Mouse (Mus musculus): ENCODE measurements around the gene Fcer1g.
A peak's percentile ranks its signal among the peaks of the same experiment; 100 is the strongest.

Gene Fcer1g

DNA sequence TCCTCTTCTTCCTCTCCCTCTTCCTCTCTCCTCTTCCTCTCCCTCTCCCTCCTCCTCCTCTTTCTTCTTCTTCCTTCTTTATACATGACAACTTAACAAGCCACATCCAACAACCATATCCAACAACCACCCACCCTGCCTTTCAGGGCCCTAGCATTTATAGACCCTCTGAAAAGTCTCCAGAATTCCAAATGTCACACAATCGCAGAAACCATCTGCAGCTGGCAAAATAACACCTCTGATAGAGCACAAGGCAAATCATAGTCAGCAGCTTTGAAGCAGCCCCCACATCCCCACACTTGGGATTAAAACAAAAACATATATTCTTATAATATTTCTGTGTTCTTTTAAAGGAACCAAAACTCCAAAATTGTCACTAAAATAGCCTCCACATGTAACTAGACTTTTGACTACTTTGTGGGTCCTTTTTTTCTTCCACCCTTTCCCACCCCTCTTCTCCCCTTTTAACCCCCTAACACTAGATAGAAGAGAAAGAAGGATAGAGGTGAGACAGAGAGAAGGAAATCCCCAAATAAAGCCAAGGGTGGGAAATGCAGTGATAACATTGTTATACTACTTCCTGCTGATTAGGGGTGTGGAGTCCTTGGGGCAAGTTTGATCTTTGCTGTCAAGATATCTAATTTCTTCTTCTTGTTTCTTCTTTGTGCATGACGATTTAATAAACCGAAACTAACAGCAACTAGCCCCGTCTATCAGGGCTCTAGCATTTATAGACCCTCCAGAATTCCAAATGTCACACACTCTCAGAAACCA lies 32.0 kb upstream of the Fcer1g start:
- no peak for DNase-seq

DNA sequence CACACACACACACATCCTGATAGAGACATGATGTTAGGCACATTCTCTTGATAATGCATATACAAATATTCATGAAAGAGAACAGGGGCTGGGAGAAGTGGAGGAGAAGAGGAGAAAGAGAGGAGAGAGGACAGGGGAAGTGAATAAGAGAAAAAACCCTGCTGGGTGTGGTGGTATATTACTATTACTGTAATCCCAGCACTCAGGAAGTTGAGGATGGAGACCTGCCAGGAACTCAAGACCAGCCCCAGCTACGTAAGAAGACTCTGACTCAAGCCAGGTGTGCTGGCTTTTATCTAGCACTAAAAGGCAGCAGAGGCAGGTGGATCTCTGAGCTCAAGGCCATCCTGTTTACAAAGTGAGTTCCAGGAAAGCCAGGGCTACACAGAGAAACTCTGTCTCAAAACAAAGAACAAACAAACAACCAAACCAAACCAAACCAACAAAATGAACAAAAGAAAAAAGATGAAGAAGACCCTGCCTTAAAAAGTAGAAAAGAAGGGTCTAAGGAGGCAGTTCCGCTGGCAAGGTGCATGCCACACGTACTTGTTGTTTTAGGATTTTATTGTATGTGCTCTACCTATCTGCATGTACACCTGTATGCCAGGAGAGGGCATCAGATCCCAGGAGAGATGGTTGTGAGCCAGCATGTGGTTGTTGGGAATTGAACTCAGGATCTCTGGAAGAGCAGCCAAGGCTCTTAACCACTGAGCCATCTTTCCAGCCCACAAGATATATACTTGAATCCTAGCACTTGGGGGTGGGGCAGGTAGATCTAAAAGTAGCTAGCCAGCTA lies 29.7 kb upstream of the Fcer1g start:
- DNase-seq = no peak

DNA sequence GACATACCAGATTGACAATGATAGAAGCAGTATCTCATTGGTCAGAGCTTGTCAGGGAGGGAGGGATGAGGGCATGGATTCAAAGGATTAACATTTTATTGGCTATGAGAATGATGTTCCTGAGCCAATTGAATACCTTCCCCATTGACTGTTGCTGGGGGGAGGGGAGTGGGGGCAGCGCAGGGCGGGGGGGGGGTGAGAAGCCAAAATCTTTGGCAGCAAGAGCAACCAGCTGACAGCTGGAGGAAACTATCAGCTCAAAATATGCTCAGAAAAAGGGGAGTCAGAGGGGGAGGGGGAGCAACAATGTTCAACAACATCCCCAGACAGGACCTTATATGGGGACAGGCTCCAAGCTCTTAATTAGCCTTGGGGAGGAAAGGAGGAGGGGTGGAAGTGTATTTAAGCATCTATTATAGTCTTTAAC lies 29.0 kb upstream of the Fcer1g start:
- no peak for DNase-seq

DNA sequence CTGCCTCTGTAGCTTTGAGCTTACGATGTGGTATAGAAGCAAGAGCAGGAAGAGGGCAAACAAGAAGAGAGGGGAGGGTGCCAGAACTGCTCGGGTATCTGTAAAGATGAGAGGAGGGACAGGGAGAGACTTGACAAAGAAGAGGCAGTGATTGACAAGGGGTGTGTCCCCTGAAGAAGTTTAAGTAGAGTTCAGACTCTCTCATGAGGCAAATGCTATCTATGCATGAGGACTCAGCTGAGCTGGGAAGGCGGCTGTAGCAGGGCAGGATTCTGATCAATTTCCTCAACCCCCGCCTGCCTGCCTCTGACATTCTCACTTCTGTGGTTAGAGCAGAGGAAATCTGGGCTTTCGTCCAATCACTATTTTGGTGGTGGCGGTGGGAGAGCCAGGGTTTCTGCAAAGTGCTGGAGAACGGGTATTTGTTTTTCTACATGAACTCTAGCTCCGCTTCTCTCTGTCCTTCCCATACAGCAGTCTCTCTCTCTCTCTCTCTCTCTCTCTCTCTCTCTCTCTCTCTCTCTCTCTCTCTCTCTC lies 28.5 kb upstream of the Fcer1g start:
- DNase-seq = peak; percentile 57

DNA sequence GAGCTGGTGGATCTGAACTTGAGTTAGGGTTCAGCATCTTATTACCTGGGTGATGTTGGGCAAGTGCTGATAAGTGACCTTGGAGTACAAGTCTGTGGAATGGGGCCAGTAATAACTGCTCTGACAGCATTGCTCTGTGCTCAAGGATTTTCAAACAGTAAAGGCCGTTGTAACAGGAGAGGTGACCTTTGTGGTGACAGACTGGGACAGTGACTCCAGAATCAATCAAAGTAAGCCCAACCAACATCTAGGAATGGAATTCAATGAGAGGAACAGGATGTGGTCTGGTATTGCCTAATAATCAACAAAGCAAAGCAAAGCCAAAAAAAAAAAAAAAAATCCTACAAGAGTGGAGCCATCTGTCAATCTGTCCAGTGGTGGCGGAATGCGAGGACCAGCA lies 26.2 kb upstream of the Fcer1g start:
- no peak for DNase-seq

DNA sequence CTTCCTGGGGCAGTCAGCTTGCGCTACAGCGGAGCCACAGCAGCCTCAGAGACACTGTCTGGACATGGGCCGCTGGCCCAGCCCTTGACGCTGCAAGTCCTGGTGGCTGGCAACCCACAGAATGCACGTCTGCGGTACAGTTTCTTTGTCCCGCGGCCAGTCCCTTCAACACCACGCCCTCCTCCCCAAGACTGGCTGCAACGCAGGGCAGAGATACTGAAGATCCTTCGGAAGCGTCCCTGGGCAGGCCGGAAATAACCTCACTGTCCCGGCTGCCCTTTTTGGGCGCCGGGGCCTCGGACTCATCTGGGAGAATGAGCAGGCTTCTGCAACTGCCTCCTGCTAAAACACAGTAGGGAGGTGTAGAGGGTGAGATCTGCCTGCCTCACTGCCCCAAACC lies 24.8 kb upstream of the Fcer1g start:
- DNase-seq = no peak

DNA sequence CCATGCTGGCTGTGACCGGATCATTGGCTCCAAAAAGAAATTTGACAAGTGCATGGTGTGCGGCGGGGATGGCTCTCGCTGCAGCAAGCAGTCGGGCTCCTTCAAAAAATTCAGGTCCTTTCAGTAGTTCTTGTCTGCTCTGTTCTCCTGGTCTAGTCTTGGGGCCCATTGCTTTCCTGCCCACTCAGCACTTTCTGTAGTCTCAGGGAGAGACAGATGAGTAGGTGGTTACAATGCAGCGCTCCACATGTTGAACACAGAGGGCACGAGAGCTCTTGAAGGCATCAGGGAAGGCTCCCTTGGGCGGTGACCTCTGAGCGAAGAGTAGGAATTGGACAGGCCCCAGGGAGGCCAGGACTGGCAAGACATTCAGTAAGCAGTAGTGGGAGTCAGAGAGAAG lies 23.6 kb upstream of the Fcer1g start:
- DNase-seq = no peak

DNA sequence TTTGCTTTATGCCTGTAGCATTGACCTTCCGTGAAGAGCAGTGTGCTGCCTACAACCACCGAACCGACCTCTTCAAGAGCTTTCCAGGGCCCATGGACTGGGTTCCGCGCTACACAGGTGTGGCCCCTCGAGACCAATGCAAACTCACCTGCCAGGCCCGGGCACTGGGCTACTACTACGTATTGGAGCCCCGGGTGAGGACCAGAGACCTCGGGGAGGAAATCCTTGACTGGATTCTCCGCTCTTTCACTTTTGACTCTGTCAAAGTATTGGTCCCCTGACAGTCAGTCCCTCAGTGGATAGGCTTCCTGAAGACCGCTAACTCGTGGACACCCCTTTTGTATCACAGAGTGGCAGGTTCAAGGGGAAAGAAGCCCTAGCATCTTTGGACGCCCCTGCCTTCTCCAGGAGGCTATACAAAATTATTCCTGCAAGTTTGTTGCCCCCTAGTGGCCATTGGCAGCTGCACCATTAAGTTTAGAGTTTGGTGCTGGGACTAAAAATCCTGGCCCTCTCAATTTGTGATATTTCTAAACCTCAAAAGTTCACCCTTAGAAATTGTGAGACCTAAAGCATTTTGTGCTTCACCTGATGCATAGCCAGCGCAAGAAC lies 22.9 kb upstream of the Fcer1g start:
- DNase-seq = peak; percentile 57

DNA sequence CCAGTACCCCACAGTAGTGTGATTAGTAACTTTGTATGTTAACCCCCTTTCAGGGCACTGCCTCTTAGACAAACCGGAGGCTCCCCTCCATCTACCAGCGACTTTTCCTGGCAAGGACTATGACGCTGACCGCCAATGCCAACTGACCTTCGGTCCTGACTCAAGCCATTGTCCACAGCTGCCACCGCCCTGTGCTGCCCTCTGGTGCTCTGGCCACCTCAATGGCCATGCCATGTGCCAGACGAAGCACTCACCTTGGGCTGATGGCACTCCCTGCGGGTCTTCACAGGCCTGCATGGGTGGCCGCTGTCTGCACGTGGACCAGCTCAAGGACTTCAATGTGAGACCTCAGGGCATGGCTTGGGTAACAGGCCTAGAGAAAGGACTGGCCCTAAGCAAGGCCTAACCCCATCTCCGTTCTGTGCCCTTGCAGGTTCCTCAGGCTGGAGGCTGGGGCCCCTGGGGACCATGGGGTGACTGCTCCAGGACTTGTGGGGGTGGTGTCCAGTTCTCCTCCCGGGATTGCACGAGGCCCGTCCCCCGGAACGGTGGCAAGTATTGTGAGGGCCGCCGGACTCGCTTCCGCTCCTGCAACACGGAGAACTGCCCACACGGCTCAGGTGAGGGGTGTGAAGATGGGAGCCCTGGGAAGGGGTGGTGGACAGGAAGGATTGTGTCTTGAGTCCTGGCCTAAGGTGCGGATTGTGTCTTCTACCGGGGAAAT lies 22.1 kb upstream of the Fcer1g start:
- peak; percentile 63 for DNase-seq

DNA sequence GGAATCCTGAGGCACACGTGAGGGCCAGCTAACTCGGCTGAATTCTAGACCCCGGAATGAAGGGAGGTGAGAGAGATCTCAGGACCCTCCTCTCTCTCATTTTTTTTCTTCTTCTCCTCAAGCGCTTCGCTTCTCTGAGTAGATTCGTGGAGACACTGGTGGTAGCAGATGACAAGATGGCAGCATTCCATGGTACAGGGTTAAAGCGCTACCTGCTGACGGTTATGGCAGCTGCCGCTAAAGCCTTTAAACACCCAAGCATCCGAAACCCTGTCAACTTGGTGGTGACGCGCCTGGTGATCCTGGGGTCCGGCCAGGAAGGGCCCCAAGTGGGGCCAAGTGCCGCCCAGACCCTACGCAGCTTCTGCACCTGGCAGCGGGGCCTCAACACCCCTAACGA lies 18.2 kb upstream of the Fcer1g start:
- DNase-seq = no peak

DNA sequence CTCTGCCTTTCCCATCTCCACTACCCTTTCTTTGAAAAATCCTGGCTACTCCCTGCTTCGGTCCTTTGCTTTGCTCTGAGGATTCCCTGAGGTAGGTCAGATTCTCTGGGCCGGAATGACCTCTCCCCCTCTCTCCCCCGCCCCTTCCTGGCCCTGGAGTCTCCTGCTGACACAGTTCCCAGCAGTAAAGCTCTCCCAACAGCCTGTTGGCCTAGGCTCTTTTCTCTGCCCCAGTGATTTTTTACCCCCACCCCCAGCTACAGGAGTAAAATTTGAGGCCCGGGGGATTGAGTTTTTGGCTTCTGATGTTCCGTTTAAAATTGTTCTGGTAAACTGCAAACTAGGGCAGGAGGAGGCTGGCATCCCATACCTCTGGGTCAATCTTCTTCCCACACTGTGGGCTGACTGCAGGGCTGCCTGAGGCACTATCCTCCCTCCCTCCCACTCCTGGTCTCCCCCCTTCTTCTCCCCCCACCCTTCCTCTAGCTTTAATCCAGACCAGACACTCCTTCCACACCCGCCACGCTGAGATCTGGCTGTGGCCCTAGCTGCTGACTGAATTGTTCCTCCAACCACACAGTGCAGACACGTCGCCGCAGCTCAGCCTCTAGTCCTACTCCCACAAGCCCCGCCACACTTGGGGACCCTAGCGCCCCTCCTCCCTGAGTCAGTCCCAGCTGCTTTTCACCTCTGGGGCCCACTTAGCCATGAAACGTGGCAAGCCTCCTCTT lies 17.6 kb upstream of the Fcer1g start:
- no peak for DNase-seq

DNA sequence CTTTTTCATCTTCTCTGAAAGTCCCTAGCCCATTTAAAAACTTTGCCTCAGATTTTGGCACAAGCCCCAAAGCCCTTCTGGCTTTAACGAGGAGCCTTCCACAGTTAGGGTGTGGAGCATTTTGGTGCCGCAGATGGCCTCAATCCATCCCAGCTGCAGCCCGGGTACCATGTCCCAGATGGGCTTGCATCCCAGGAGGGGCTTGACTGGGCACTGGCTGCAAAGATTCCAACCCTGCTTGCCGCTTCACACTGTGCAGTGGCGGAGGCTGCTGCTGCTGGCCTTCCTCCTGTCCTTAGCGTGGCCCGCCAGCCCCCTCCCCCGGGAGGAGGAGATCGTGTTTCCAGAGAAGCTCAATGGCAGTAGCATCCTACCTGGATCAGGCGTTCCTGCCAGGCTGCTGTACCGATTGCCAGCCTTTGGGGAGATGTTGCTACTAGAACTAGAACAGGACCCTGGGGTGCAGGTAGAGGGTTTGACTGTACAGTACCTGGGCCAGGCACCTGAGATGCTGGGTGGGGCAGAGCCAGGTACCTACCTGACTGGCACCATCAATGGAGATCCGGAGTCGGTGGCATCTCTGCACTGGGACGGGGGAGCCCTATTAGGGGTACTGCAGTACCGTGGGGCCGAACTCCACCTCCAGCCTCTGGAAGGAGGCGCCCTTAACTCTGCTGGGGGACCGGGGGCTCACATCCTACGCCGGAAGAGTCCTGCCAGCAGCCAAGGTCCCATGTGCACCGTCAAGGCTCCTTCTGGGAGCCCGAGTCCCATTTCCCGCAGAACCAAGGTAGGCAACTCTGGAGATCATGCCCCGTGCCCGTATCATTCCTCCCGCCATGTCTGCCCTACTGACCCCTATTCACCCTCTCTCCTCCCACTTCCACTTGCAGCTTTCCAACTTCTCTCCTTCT lies 16.8 kb upstream of the Fcer1g start, which contains the start of gene Ndufs2:
Ndufs2 (minus strand) TSS at position 709 of the 914 bp plus-strand sequence.
- DNase-seq = no peak

DNA sequence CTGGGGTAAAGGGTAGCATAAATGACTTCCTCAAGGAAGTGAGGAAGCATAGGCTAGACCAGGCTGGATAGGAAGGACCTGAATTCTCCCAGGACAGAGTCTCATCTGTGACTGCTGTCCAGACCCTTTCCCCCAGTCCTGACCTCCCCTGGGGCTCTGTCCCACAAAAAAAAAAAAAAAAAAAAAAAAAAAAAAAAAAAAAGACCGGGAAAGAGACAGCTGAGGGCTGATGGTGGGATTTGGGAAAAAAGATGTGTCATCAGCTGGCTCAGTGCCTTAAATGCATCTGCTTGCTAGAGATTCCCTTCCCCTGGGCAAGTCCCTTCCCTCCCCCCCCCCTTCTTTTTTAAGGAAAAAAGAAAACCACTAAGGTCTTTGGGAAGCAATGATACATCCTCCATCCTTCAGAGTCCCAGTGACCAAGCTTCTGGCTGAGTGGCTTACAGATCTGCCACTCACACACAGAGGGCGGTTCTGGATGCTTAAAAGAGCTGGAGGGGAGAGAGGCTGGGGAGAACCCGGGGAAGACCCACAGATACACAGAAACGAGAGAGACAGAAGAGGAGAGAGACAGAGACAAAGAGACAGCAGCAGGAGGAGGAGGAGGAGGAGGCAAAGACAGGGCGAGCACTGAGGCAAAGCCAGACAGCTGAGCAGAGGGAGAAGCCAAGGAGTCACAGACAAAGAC lies 15.9 kb upstream of the Fcer1g start, which contains the start of gene Adamts4:
Adamts4 (plus strand) TSS at position 509 of the 688 bp plus-strand sequence.
- no peak for DNase-seq

DNA sequence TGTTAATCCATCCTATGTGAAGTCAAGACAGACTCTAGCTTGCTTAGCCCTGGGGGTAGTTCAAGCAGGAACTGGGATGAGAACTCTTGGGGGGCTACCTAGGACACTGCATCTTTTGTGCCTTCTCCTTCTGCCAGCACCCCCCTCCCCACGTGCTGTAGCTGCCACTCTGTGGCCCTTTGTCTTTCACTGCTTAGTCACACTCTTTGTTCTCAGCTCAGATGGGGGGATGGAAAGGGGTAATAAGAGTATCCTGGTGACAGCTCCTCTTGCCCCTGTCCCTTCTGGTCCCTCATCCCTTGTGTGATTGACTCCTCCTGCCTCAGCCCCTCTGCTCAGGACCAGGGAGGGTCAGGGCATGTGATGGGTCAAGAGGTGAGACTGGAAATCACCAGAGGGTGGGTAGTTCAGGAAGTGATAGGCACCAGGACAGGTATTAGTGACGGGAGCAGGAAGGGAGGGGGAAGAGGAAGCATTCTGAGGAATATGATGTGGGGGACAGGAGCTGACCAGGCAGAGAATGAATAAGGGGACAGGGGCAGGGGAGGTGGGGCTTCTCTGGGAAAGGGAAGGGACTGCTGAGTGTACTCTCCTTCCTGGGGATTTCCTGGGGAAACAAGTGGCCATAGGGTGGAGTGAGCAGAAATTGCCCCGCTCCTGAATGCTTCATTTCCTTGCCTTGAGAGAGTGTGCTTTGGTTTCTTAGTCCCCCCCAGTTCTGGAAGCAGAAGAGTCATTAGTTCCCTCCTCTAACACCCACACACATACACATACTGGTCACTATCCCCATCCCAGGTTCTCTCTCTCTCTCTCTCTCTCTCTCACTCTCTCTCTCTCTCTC lies 14.4 kb upstream of the Fcer1g start:
- no peak for DNase-seq

DNA sequence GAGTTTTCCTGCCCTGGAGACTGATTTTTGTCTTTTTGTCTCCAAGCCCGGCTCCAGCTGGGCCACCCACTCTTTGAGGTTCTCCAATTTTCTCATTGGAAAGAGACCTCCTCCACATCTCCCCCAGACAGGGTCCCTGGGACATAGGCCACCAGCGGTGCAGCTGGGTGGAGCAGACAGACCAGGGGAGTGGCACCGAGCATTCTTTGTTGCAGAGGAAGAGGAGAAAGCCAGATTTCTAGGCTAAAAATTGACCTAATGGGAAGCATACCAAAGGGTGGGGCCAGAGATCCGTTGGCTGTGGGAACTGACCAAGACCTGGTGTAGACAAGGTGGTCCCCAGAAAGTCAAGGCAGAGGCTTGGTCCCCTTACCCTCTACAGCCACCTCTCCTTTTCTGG lies 13.8 kb upstream of the Fcer1g start:
- no peak for DNase-seq

DNA sequence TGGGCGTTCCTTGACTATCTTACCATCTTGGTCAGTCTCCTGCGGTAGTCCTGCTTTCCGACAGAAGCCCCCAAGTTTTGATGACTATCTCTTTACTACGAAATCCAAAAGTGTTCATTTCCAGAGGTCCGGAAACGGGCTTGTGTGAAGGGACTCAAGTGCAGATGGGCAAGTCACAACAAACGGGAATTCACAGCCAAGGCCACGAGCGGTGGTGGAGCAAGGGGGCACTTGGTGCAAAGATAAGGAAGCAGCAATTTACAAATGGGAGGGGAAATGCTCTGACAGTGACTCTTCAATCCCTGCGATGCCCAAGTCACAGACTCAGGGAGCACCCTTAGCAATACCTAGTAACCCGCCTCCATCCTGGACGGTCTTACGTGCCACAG lies 13.3 kb upstream of the Fcer1g start:
- no peak for DNase-seq

DNA sequence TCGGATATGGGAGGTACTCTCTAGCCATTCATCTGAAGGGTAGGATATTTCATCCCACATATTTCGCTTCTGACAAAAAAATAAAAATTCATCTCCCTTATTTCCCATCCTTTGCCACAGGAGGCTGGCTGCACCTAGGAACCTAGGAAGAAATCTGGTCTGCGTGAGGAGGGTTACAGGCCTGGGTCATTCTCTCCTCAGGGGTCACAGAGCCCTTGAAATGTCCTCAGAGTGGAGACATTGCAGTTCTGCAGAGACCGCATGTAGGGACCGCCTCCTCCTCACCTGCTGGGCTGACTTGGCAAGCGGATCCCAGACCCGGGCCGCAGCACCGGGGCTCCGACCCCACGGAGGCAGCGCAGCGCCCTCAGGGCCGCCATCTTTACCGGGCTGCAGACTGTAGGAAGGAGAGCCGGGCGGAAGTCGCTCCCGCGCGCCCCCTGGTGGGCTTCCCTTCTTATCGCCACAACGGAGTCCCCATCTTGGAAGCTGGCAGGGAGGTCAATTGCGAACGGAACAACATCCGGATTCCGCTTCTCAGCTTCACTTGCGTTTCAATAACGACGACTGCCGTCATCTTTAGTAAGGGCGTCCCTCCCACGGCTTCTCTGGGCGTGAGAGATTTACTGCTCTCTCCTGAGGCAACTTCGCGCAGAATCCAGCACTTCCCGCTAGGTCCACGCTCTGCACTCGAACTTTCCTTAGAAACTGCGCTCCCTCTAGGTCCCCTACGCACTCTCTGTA lies 12.7 kb upstream of the Fcer1g start:
- DNase-seq = peak; percentile 98

DNA sequence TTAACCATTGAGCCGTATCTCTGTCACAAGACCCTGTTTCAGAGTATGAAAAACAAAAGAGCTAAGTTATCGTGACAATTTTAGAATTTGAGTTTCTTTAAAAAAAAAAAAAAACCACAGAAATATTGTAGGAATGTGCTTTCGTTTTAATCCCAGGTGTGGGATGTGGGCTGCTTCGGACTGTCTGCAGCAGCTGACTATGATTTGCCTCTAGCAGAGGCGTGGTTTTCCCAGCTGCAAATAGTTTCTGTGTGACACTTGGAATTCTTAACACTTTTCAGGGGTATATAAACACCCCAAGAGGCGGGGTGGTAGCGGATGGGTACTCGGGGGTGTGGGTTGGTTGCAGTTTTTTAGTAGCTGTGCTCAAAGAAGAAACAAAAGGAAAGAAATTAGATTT lies 11.2 kb upstream of the Fcer1g start:
- no peak for DNase-seq

DNA sequence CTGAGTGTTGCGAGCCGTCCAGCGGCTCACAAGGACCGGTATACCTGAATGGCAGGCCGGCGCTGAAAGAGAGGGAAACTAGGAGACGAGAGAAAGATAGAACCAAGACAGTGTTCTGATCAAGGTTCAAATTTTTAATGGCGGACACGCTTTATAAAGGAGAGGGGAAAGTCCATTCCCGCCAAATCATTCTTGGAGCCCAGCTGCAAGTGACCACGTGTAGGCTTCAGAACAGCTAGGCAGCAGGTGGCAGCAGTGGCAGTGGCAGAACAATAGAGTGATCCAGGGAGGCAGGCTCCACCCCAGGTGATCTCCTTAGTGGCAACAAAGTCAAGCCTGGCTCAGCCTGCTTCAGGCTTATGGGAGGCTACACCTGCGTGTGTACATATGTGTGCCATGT lies 7.8 kb upstream of the Fcer1g start:
- DNase-seq = peak; percentile 44

Measured in kidney, adult 11 months (tissue).